Mouse (Mus musculus): ENCODE measurements around the gene Cog6. TPM values are rescaled to one million over a fixed set of nuclear protein-coding genes. Genes with fewer than 3 reads are reported as not detected.

Cog6 gene
- total RNA-seq, 2 experiments from 2014 or later, result 35.7 to 43.9 TPM

Other genes starting within 250 kb of the Cog6 start
- 10 to 100 TPM; 29.8 to 35.1 TPM for gene Lhfp, start 24.3 kb upstream of the Cog6 start, total RNA-seq (2021)

Measured in left cerebral cortex, postnatal 36 days (tissue).